Mouse (Mus musculus): Measurements from ENCODE around the gene Mical2. TPM values are rescaled to one million over a fixed set of nuclear protein-coding genes. Genes with fewer than 3 reads are reported as not detected.

Mical2 gene
- total RNA-seq, 1 experiment from 2014 or later, result 13.9 TPM

DNA sequence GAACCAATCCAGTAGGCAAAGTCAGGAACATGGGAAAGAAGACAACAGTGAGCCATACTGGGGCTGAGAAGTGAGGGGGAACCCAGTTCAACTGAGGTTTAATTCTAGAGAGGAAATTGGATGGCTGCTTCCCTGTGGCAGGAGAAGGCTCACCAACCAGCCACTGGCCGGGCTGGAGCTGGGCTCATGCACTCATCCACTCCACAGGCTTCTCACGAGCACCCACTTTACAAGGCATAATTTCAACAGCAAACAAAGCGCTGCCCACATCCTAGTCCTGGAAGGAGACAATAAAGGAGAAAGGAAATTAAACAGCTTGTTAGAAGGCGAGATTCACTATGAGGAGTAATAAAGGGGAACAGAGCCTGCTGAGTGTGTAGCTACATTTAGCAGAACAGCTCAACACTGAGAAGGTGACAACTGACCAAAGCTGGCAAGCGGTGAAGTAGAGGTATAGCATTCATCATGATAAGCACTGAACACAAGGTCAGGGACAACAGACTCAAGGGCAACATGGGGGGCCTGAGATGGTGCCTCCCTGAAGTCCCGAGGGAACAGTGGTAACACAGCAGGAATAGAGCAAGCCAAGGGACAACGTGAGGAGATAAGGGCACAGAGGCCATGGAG lies 137.0 kb downstream of the Mical2 start:
- no peak for DNase-seq

DNA sequence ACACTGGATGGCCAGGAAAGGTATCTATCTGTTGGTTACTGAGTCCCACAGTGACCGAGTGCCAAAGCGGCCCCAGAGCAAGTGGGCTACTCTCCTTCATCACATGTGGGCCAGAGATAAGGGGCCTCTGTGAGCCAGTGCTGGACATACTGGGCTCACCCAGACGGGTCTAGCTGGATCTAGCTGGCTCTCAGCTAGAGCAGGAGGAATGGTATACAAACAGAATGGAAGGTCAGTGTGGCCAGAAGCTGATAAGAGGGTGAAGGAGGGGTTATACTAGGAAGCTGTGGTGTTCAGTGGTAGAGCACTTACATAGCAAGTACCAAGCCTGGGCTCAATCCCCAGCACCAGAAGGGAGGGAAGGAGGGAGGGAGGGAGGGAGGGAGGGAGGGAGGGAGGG lies 140.2 kb downstream of the Mical2 start:
- DNase-seq, result no peak

DNA sequence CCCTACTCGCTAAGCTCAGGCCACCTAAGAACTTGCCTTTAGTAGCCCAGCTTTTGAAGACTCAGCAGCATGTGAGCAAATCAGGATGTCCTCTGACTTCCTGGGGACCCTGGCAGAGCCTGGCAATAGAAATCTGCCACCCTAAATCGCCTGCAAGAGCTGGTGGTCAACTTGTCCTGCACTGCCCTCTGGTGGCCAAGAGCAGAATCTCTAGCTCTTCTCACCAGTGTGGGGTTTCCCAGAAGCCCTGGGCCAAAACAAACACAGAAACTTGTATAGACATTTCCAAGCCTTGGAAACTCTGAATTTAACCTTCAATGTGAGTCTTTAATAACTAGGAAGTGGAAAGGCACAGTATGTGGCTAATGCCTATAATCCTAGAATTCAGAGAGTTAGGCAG lies 143.4 kb downstream of the Mical2 start:
- peak; percentile 86 for DNase-seq

DNA sequence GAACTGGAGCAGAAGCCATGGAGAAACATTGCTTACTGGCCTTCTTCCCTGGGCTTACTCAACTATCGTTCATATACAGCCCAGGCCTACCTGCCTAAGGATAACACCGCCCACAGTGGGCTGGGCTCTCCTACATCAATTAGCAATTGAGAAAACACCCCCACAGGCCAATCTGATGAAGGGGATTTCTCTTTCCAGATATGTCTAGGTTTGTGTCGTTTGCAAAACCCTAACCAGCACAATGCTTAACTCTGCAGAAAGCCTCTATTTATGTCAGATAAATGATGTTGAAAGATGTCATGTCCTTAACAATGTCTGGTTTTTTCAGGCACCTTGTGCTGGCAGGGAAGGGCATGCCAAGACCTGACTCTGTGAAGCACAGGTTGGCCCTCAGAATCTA lies 144.3 kb downstream of the Mical2 start:
- DNase-seq, result no peak

DNA sequence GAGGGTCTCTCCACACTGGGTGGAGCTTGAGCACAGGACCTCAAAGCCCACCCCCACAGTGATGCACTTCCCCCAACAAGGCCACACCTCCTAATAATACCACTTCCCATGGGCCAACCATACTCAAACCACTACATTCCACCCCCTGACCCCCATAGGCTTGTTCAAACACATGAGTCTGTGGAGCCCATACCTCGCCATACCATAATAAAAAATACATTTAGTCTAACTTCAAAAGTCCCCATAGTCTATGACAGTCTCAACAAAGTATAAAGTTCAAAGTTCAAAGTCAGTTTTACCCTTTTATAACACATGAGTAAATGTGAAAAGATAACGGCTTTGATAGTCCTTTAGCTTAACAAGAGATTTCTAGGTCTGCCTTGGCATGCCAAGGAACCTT lies 145.7 kb downstream of the Mical2 start:
- DNase-seq, result no peak

DNA sequence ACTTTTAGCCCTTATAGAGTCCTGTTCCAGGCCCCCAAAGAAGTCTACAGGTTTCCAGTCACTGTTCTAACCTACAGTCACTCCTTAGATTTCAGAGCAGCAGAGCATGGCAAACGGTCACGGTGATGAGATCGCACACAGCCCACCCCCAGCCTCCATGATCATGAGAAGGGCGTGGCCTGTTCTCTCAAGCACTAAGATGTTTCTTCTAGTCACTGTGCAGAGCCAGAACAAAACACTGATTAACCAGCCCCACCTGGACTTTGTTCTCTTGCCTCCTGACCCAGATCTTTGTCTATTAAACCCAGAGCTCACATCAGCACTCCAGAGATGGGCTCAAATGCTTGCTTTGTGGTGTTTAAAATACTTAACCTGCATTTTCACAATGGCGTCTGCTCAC lies 148.4 kb downstream of the Mical2 start:
- DNase-seq, result no peak

DNA sequence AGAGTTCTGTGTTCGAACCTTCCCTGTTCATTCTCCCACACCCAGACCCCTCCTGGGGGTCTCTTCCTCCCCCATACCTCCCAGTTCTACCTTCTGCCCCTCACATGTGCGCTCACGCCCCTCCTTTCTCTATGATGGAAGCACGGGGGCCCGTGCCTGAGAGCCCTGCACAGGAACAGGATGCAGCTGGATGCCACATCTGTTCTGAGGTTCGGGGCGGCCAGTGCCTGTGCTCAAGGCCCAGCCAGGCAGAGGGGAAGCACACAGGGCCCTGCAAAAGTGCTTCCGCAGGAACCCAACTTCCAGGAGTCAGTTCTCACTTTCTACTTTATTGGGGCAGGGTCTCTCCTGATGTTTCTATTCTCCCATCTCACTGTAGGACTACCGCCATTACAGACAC lies 149.4 kb downstream of the Mical2 start:
- no peak for DNase-seq

DNA sequence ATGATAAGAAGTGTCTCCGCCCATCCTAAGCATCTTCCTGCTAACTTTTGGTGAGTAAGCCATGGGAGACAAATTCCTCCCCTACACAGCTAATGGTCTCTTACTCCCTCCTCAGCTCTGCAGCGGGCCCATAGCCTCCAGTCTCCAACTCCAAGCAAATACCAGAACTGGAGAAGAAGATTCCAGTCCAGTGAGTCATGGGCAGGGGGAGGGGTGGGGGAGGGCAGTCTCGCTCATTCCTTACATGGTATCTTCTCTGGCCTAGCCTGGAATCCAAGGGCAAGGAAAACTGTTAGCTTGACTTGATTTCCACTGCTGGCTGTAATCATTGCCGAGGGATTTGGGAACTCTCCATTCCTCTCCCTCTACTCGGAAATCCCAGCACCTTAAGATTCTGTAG lies 150.2 kb downstream of the Mical2 start:
- DNase-seq, result no peak

DNA sequence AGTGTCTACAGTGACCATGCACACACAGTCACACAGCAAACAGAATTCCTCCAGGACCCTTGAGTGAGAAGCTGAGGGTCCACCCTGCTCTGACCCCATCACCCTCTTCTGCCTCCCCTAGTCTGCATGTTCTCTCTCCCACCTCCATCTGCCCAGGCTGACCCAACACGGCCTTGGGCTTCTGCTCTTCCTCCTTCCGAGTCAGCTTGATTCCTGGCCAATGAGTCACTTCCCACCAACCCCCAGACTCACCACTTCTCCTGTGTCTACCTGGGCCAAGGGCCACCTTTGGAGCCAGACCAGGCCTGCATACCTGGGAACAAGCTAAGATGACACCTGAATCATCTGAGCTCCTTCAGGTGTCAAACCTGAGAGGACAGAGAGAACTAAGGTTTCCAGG lies 151.0 kb downstream of the Mical2 start:
- DNase-seq, result no peak

DNA sequence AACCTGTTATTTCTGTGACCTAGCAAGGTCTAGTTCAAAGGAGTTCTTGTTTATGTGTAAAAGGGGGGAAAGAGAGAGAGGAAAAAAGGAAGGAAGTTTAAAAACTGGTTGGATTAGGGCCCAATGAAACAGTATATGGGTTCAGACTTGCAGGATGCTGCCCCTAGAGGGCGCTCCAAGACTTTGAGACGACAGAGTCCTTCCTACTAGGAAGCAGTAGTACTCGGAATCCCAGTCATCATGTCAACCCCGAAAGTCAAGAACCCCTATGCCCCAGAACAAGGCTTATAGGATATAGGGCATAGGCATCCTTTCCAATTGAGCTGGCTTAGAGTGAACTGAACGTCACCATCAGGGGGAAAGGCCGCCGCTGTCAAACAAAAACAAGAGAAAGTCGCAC lies 151.7 kb downstream of the Mical2 start:
- peak; percentile 82 for DNase-seq

DNA sequence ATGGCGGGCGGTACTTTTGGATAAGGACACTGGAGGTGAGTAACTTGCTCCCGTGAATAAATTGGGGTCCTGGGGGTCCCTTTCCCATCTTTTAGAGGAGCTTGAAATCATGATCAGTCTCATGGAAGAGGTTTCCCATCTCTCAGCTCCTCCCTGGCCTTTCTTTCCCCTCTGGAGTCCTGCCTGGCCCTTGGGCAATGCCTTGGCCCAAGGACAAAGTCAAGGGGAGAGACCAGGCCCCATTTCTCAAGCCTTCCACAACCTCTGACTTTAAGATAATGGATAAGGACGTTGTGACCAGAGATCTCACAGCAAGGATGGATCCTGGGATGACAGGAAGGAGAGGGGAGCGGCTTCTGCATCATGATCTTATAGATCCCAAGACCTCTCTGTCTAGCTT lies 152.4 kb downstream of the Mical2 start:
- no peak for DNase-seq

DNA sequence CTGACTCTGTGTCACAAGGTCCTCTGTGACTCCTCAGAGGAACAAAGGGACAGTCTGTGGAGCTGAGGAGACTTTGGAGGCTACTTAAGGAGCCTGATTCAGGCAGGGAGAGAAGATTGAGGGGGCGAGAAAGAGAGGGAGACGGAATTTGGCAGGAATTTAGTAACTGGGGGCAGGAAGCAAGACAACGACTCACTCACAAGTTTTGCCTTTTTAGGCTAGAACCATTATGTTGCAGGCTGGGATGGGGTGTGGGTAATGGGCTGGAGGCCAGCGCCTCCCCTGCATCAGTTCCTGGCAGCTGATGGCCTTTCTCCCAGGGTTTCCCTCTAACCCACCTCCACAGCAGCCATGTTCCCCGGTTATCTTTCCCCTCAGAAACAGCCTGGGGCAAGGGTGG lies 152.8 kb downstream of the Mical2 start:
- no peak for DNase-seq

DNA sequence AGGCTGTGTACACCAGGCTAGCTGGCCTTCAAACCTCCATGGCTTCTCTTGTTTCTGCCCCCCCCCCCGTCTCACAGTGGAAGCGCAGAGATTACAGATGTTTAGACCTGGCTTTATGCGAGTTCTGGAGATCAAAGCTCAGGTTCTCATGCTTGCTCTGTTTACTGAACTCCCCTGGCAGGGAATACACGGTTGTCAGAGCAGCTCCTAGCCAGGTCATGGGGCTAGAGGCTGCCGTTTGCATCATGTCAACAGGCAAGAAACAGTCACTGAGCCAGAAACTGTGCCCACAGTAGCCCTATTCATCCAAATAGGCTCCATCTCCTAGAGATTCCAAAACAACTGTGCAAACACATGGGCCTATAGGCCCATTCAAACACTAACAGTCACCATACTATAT lies 160.9 kb downstream of the Mical2 start:
- no peak for DNase-seq

DNA sequence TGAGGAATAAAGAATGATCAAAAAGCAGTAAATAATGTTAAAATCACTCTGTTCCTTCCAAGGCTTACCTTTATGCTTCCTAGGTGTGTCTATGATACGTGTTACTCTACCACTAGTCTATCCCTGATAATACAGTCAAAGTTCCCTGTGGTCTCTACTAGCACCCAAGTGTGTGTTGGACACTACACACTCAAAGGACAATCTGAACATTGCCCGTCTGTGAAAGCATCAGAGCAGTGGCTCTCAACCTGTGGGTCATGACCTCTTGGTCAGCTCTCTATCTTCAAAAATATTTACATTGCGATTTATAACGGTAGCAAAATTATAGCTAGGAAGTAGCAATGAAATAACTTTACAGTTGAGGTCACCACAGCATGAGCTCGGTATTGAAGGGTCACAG lies 162.2 kb downstream of the Mical2 start:
- DNase-seq, result no peak

DNA sequence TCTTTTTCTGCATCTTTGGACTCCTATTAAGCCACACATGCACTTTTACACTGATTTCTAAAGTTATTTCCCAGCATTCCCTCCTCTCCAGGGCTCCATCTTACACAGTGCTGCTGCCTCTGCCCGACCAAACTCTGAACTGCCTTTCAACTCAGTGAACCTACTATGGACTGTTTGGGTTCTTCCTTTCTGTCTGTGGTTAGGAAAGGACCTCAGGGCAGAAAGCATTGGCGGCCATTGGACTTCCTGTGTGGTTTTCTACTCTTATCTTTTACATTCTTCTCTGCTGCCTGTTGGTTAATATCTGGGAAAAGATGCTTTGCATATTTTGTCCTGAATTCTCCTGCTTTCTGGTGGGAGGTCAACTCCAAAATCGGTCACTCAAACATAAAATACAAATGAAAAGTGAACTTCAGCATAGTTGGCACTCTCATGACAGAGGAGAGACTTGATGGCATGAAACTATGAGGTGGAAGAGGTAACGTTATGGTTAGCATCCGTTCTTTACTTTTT lies 162.8 kb downstream of the Mical2 start:
- DNase-seq, result no peak

DNA sequence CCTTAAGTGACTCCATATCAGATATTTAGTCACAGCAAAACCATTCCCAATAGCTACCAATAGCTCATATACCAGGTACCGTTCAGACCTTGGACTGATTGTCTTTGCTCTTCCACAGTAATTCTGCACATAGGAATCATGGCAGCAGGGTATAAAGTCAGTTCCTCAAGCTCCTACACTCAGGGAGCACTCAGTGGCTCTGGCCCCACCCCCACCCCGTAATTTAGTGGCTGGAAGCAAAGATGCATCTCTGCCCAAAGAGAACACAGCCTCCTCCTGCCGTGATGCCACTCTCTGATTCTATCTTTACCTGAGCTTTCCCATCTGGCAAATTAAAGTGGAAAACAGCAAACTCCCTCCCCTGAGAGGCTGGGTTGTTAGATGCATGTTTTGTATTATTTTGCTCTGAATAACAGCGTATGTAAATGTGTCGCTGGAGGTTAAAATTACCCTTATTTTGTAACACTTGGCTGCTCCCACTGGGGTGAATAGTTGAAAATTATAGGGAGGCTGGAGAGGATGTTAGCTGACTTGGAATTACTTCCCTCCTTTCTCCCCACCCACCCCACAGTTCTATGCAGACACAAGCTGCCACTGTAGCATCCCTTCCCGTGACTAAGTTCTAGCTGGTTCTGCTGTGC lies 164.1 kb downstream of the Mical2 start:
- no peak for DNase-seq

DNA sequence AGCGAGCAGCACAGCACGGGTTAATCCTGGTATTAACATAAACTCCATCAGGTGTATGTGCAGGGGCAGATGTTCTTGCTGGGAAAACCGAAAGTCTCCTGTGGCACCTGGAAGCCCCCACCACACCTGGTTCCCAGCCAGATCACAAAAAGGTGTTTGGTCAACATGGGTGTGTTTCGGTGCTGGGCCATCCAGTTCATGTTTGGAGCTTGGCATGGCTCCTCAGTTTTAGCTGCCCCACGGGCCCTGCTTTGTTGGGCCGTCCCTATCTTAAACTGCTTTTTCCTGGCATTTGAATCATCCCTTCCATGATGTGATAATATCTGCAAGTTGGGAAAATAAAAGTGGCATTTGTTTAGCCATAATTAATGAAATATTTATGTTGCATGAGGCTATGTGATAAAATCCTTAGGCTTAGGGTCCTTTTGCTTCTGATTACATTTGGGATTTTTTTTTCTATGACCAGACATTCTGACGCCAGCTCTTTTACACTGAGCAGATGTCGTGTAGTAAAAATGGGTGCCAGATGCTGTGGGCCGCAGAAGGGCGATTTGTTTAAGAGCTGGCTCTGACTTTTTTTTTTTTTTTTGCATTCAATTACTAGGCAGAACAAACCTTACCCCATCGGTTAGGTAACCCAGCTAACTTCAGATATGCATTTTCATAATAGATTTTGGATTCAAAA lies 164.7 kb downstream of the Mical2 start:
- no peak for DNase-seq

DNA sequence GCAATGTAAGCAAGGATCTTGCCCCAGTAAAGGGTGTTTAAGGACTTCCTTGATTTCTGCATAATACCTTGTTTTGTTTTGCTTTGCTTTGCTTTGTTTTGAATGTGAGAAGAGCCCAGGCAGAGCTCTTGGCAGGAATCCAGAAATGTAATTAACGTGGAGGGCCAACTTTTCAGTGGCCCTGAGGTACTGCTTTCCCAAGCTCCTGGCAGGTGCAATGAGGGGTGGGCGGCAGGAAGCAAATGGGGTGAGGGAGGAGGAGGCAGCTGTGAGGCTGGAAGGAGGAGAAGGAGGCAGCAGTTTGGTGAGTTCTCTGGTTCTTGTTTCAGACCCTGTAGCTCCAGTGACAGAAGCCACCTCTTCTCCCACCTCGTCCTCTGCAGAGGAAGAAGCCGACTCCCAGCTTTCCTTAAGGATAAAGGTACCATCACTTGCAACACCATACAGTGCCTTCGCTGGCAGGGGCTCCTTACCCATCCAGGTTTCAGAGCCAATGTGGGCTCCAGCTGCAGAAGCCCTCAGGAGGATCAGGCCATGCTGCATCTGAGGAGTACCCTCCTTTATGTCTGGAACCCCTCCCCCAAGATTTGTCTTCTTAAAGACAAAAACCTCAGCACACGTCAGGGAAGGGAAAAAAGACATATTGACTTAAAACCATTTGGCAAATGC lies 165.4 kb downstream of the Mical2 start:
- DNase-seq, result no peak

DNA sequence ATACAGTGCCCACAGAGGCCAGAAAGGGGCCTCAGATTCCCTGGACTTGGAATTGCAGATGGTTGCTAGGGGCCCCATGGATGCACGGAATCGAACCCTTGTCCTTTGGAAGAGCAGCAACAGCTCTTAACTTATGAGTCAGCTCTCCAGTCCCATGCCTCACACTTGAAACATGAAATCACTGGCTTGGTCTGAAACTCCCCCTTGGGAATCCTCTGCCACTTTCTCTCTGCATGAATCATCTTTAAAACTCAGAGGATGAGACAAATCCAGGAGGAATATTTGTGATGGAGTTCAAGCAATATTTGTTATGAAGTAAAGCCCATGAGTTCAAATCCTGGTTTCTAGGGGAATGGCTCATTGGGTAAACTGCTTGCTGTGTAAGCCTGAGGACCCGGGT lies 172.1 kb downstream of the Mical2 start:
- DNase-seq, result no peak

DNA sequence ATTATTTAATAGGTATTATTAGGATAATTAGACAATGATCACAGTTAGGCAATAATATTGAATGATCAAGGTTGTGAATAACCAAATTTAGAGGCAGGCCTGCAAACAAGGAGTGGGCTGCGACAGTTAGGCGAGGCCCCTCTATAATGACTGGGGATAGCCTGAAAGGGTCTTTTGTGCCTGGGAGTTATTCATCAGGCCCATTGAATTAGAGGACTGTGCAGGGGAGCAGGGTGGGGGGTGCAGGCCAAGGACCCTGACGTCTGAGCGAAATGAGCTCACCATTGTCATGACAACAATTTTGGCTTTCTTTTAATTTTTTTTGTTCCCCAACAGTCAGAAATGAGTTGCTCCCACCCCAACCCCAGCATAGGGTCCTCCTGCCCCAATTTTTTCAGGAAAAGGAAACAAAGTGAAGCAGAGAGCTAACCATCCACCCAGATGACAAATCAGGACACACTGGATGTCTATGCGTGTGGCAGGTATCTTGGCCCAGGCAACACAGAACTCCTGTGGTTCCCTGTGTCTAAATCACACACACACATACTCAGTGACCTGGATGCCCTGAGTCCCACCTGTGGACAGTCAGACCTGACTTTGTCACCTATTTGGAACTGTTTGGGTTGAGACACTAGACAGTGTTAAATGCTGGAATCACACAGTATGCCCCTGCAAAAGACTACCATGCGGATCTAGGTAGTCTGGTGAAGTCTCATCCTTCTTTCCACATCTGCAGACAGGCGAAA lies 173.9 kb downstream of the Mical2 start:
- DNase-seq, result no peak

DNA sequence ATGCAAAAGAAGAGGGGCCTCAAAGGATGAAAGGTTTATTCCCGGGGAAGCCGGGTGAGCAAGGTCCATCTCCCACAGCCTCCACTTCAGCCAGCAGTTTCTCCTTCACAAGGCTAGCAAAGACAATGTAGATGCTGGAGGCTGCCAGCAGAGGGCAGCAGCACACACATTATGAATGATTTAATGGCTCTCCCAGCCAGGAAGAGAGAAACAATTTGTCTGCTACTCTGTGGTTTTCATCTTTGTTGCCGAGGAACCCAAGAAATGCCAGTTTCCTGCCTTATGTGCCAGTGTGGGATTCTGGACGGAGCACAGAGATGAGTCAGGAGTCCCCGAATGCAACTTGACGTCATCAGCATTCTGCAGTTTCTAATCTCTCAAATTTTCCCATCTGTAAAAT lies 174.5 kb downstream of the Mical2 start:
- DNase-seq, result peak; percentile 80

DNA sequence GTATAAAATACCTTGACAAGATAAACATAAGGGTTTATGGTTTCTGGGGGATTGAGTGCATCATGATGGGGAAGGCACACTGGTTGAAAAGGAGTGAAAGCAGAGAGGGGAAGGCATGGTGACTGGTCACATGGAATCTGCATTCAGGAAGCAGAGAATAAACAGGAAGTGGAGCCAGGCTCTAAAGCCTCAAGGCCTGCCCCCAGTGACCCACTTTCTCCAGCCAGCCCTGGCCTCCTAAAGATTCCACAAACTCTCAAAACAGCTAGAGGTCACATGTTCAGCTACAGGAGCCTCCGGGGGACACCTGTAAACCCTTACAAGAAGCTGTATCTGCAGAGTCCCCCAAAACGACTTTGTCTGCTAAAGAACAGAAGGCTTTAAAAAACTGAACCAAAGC lies 179.4 kb downstream of the Mical2 start:
- no peak for DNase-seq

All from adrenal gland, postnatal 25 days (tissue).